Mouse (Mus musculus) cortical plate, adult 2 months (tissue): ENCODE measurements around the gene Myo1a.
"Not testable (repeated sequence)": the region's sequence is repeated elsewhere in the genome, so short reads cannot be mapped to it uniquely, and the experiment has no call there.

Experiments
- CTCF ChIP-seq: fragments of 200-500 bp; IDR thresholded peaks from 2 replicates; pipeline ENCODE4 v1.5.1; 2011; ENCODE audit warnings: mild to moderate bottlenecking, control low read depth, low read length; ENCODE audit not compliant: insufficient read depth; ENCODE audit errors: extremely low read depth
- POLR2A ChIP-seq: fragments of 200-500 bp; IDR thresholded peaks from 2 replicates; pipeline ENCODE4 v1.6.1; 2011; ENCODE audit warnings: mild to moderate bottlenecking, low read length, control low read depth; ENCODE audit not compliant: insufficient read depth; ENCODE audit errors: extremely low read depth

- not testable (repeated sequence) for TF ChIP-seq POLR2A, CTCF
These were observed 58.0 kb downstream of the Myo1a start for GRCm38 (mm10) chr10:127762926-127763325.
